Mouse (Mus musculus): Measurements from ENCODE around the gene Itga11.

DNA sequence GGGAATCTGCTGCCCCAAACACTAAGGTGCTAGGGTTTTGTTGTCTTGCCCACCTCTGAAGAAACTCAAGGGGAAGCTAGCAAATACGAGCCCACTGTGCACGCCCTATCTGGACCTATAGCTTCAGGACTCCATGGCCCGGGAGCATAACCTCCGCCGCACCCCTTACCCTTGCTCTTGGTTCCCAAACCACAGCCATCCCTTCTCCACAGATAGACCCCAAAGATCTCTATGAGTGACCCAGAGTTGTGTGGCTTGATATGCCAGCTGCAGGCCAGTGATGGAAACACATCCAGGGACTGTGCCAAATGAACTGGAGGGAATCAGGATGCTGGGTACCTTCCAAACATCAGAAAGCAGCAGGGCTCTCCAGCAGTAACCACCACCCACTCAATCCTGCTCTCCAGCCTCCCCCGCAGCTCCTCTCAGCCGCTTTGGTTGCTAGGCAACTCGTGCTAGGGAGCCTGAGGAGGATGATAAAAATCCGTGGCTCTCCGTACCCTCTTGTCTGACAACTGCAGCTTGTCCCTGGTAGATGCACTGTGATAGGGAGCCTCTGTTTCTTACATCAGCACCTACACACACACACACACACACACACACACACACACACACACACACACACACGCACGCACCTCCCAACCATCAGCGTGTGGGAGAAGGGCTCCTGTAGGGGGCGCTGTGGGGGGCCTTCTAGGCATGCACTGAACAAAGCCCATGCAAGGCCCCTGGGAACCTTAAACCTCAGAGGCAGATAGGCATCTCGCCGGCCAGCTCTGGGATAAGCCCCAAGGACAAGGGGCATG, 105.6 kb downstream of the Itga11 start:
- peak; percentile 41 for TF ChIP-seq CTCF (IDR thresholded peaks at IDR 0.05; ENCODE audit: low read depth)
- TF ChIP-seq EP300 (IDR thresholded peaks at IDR 0.05; ENCODE audit: low read depth) = no peak

All from liver, postnatal 0 days (tissue).